Mouse (Mus musculus) midbrain, embryonic 15.5 days (tissue): ENCODE measurements around the gene Olfr1494. TPM values are rescaled to one million over a fixed set of nuclear protein-coding genes. Genes with fewer than 3 reads are reported as not detected.

ENCODE experiments used
- ATAC-seq: fragments of 200-750 bp; cut with Nextera tagmentation; replicated peaks from 2 replicates; pipeline ENCODE4 v1.8.0; 2017; ENCODE audit warnings: moderate TSS enrichment
- H3K27ac ChIP-seq: fragments of 300-500 bp; sonication (generic); 2 replicates; pipeline ENCODE4 v1.5.1; 2015; ENCODE audit warnings: mild to moderate bottlenecking, inconsistent platforms
- H3K27me3 ChIP-seq: fragments of 300-500 bp; sonication (generic); replicated peaks from 2 replicates; pipeline ENCODE4 v1.6.1; 2015; ENCODE audit warnings: inconsistent platforms
- H3K36me3 ChIP-seq: fragments of 300-500 bp; sonication (generic); replicated peaks from 2 replicates; pipeline ENCODE4 v1.6.1; 2015; ENCODE audit warnings: inconsistent platforms
- H3K4me1 ChIP-seq: fragments of 300-500 bp; sonication (generic); 2 replicates; pipeline ENCODE4 v1.6.1; 2015; ENCODE audit warnings: inconsistent platforms
- H3K4me2 ChIP-seq: fragments of 300-500 bp; sonication (generic); 2 replicates; pipeline ENCODE4 v1.6.1; 2015; ENCODE audit warnings: inconsistent platforms, mild to moderate bottlenecking, moderate library complexity
- H3K4me3 ChIP-seq: fragments of 300-500 bp; sonication (generic); 2 replicates; pipeline ENCODE4 v1.5.1; 2015; ENCODE audit warnings: mild to moderate bottlenecking, inconsistent platforms
- H3K9ac ChIP-seq: fragments of 300-500 bp; sonication (generic); 2 replicates; pipeline ENCODE4 v1.6.1; 2015; ENCODE audit warnings: mild to moderate bottlenecking, inconsistent platforms
- H3K9me3 ChIP-seq: fragments of 300-500 bp; sonication (generic); 2 replicates; pipeline ENCODE4 v1.6.1; 2016; ENCODE audit warnings: inconsistent platforms
- WGBS: fragments of 180-500 bp; shearing (Covaris S2); methylation state at CpG from one replicate; pipeline ENCODE4 v1.1.7; 2015; ENCODE audit warnings: mixed read lengths; 5-methylcytosine and 5-hydroxymethylcytosine counted together
- polyA plus RNA-seq: library from polyadenylated mRNA; unstranded; fragments of >200 nt; fragmentation: Nextera tagmentation; extraction: Ambion mirVana; gene quantifications from 2 replicates; pipeline ENCODE4 v1.2.1, GENCODE M21; 2015

Olfr1494 gene
- not detected in 2 replicates for polyA plus RNA-seq

- H3K9me3 ChIP-seq, result no peaks in the 10 kb centered on the region; the same call in 1 of the 2 replicates
- no peak within 1 kb of the TSS for H3K27ac ChIP-seq
- H3K4me3 ChIP-seq, result no peak within 1 kb of the TSS
- H3K9ac ChIP-seq, result no peak within 1 kb of the TSS
- 92% methylated on average over 4 of the region's 4 CpGs for WGBS
- H3K36me3 ChIP-seq, result no peaks in the 10 kb centered on the region
- H3K4me1 ChIP-seq, result no peaks in the 10 kb centered on the region
- ATAC-seq, result no peak
- no peaks in the 10 kb centered on the region for H3K27me3 ChIP-seq
- no peak within 1 kb of the TSS for H3K4me2 ChIP-seq
These were observed at the start of gene Olfr1494 for GRCm38 (mm10) chr19:13739428-13739827. Gene Olfr1494 (plus strand): TSS chr19:13739728.

GRCm38 (mm10) chr19:13696968-13697367, 42.6 kb upstream of the Olfr1494 start, which contains the start of gene Olfr1491:
Gene Olfr1491 (plus strand): TSS chr19:13697268.
- Histone ChIP-seq H3K27me3 (no peaks in the 10 kb centered on the region), H3K9ac (no peak within 1 kb of the TSS), H3K4me3 (no peak within 1 kb of the TSS), H3K4me1 (no peaks in the 10 kb centered on the region), H3K9me3 (no peaks in the 10 kb centered on the region), H3K4me2 (no peak within 1 kb of the TSS), H3K36me3 (no peaks in the 10 kb centered on the region), H3K27ac (no peak within 1 kb of the TSS)
- WGBS, result 72% methylated on average over 3 of the region's 3 CpGs
- no peak for ATAC-seq

- Histone ChIP-seq H3K27me3 (no peaks in the 10 kb centered on the region), H3K9ac (no peak within 1 kb of the TSS), H3K4me1 (no peaks in the 10 kb centered on the region), H3K36me3 (no peaks in the 10 kb centered on the region), H3K27ac (no peak within 1 kb of the TSS), H3K4me3 (no peak within 1 kb of the TSS), H3K4me2 (no peak within 1 kb of the TSS), H3K9me3 (no peaks in the 10 kb centered on the region)
- 62% methylated on average over 2 of the region's 2 CpGs for WGBS
- ATAC-seq, result no peak
These were observed 16.6 kb upstream of the Olfr1494 start, which contains the start of gene Olfr1493-ps1 for GRCm38 (mm10) chr19:13722978-13723377. Gene Olfr1493-ps1 (plus strand): TSS chr19:13723278.

GRCm38 (mm10) chr19:13749366-13749765, 9.8 kb downstream of the Olfr1494 start:
- no peak for ATAC-seq
- H3K9me3 ChIP-seq, result no peaks in the 10 kb centered on the region
- H3K27me3 ChIP-seq, result no peaks in the 10 kb centered on the region
- 83% methylated on average over 1 of the region's 1 CpGs for WGBS
- no peak overlapping the region for H3K4me2 ChIP-seq
- no peaks in the 10 kb centered on the region for H3K4me1 ChIP-seq
- H3K27ac ChIP-seq, result no peak overlapping the region
- no peaks in the 10 kb centered on the region for H3K36me3 ChIP-seq
- H3K9ac ChIP-seq, result no peak overlapping the region
- H3K4me3 ChIP-seq, result no peak overlapping the region

- 87% methylated on average over 3 of the region's 3 CpGs for whole genome bisulfite sequencing
These were observed 24.8 kb downstream of the Olfr1494 start, which contains the start of gene Olfr1495 for GRCm38 (mm10) chr19:13764306-13764705. Gene Olfr1495 (plus strand): TSS chr19:13764606.

GRCm38 (mm10) chr19:13768565-13769276, 29.2 kb downstream of the Olfr1494 start:
- no peaks in the 10 kb centered on the region for H3K27me3 ChIP-seq
- no peak overlapping the region for H3K27ac ChIP-seq
- no peak overlapping the region for H3K9ac ChIP-seq
- no peaks in the 10 kb centered on the region for H3K4me1 ChIP-seq
- no peak overlapping the region for H3K4me2 ChIP-seq
- no peak for ATAC-seq
- H3K4me3 ChIP-seq, result no peak overlapping the region
- no peaks in the 10 kb centered on the region for H3K9me3 ChIP-seq
- no peaks in the 10 kb centered on the region for H3K36me3 ChIP-seq
- 91% methylated on average over 9 of the region's 9 CpGs for WGBS

More at GRCm38 (mm10) chr19:13764306-13764705, 24.8 kb downstream of the Olfr1494 start, which contains the start of gene Olfr1495:
- no peak within 1 kb of the TSS for H3K9ac ChIP-seq
- H3K4me3 ChIP-seq, result no peak within 1 kb of the TSS
- no peaks in the 10 kb centered on the region for H3K27me3 ChIP-seq
- H3K9me3 ChIP-seq, result no peaks in the 10 kb centered on the region
- no peaks in the 10 kb centered on the region for H3K4me1 ChIP-seq
- no peaks in the 10 kb centered on the region for H3K36me3 ChIP-seq
- H3K4me2 ChIP-seq, result no peak within 1 kb of the TSS
- no peak within 1 kb of the TSS for H3K27ac ChIP-seq
- no peak for ATAC-seq

GRCm38 (mm10) chr19:13777578-13777977, 38.0 kb downstream of the Olfr1494 start, which contains the start of gene Olfr1496:
Gene Olfr1496 (plus strand): TSS chr19:13777878.
- Histone ChIP-seq H3K9me3 (no peaks in the 10 kb centered on the region), H3K4me3 (no peak within 1 kb of the TSS), H3K4me2 (no peak within 1 kb of the TSS), H3K27ac (no peak within 1 kb of the TSS), H3K9ac (no peak within 1 kb of the TSS), H3K36me3 (no peaks in the 10 kb centered on the region), H3K27me3 (no peaks in the 10 kb centered on the region), H3K4me1 (no peaks in the 10 kb centered on the region)
- ATAC-seq, result no peak
- 90% methylated on average over 1 of the region's 1 CpGs for WGBS

- ATAC-seq, result no peak
- H3K9me3 ChIP-seq, result no peaks in the 10 kb centered on the region
- H3K36me3 ChIP-seq, result no peaks in the 10 kb centered on the region
- no peak within 1 kb of the TSS for H3K4me3 ChIP-seq
- no peaks in the 10 kb centered on the region for H3K27me3 ChIP-seq
- no peak within 1 kb of the TSS for H3K9ac ChIP-seq
- no peak within 1 kb of the TSS for H3K4me2 ChIP-seq
- H3K27ac ChIP-seq, result no peak within 1 kb of the TSS
- no peaks in the 10 kb centered on the region for H3K4me1 ChIP-seq
These were observed 58.6 kb downstream of the Olfr1494 start, which contains the start of gene Olfr1497 for GRCm38 (mm10) chr19:13798102-13798501. Gene Olfr1497 (minus strand): TSS chr19:13798202.

Other genes starting within 250 kb of the Olfr1494 start
- not detected in 2 replicates for gene Olfr1477, start 239.2 kb upstream of the Olfr1494 start, polyA plus RNA-seq
- gene Olfr1480, start 211.8 kb upstream of the Olfr1494 start, polyA plus RNA-seq, result not detected in 2 replicates
- not detected in 2 replicates for gene Olfr1484, start 156.2 kb upstream of the Olfr1494 start, polyA plus RNA-seq
- gene Olfr1487, start 122.4 kb upstream of the Olfr1494 start, polyA plus RNA-seq, result not detected in 2 replicates
- gene Olfr1489, start 108.1 kb upstream of the Olfr1494 start, polyA plus RNA-seq, result not detected in 2 replicates
- gene Olfr1490, start 88.6 kb upstream of the Olfr1494 start, polyA plus RNA-seq, result not detected in 2 replicates
- not detected in 2 replicates for gene Olfr1491, start 42.5 kb upstream of the Olfr1494 start, polyA plus RNA-seq
- gene Olfr1493-ps1, start 16.4 kb upstream of the Olfr1494 start, polyA plus RNA-seq, result not detected in 2 replicates
- not detected in 2 replicates for gene Olfr1495, start 24.9 kb downstream of the Olfr1494 start, polyA plus RNA-seq
- gene Olfr1496, start 38.1 kb downstream of the Olfr1494 start, polyA plus RNA-seq, result not detected in 2 replicates
- not detected in 2 replicates for gene Olfr1497, start 58.5 kb downstream of the Olfr1494 start, polyA plus RNA-seq
- gene Olfr1499, start 79.7 kb downstream of the Olfr1494 start, polyA plus RNA-seq, result not detected in 2 replicates
- gene Olfr1500, start 90.8 kb downstream of the Olfr1494 start, polyA plus RNA-seq, result not detected in 2 replicates
- gene Olfr1501, start 111.0 kb downstream of the Olfr1494 start, polyA plus RNA-seq, result not detected in 2 replicates
- not detected in 2 replicates for gene Olfr1502, start 122.1 kb downstream of the Olfr1494 start, polyA plus RNA-seq
- gene Olfr1504, start 158.2 kb downstream of the Olfr1494 start, polyA plus RNA-seq, result not detected in 2 replicates
- not detected in 2 replicates for gene Olfr1505, start 173.8 kb downstream of the Olfr1494 start, polyA plus RNA-seq